Mouse (Mus musculus) limb, embryonic 11.5 days (tissue): Measurements from ENCODE around the gene Arl8b. TPM values are rescaled to one million over a fixed set of nuclear protein-coding genes. Genes with fewer than 3 reads are reported as not detected.

ENCODE experiments used
- ATAC-seq: fragments of 200-750 bp; cut with Nextera tagmentation; 2 replicates; pipeline ENCODE4 v1.8.0; 2017; ENCODE audit warnings: low read depth; ENCODE audit not compliant: insufficient number of reproducible peaks, low FRiP score, low TSS enrichment
- DNase-seq: peaks from one replicate; pipeline ENCODE4 v3.0.0-alpha.2; 2015; ENCODE audit warnings: low spot score
- H3K27ac ChIP-seq: fragments of 300-500 bp; sonication (generic); replicated peaks from 2 replicates; pipeline ENCODE4 v1.5.1; 2014; ENCODE audit warnings: low read depth, mild to moderate bottlenecking, low read length
- H3K27me3 ChIP-seq: fragments of 300-500 bp; sonication (generic); 2 replicates; pipeline ENCODE4 v1.6.1; 2014; ENCODE audit warnings: mild to moderate bottlenecking, low read length, mixed read lengths; ENCODE audit not compliant: control insufficient read depth, insufficient read depth
- H3K36me3 ChIP-seq: fragments of 300-500 bp; sonication (generic); 2 replicates; pipeline ENCODE4 v1.6.1; 2014; ENCODE audit warnings: mild to moderate bottlenecking, low read length, moderate library complexity, mixed read lengths; ENCODE audit not compliant: control insufficient read depth, insufficient read depth
- H3K4me1 ChIP-seq: fragments of 300-500 bp; sonication (generic); 2 replicates; pipeline ENCODE4 v1.6.1; 2014; ENCODE audit warnings: low read length, mixed read lengths; ENCODE audit not compliant: control insufficient read depth, insufficient read depth
- H3K4me2 ChIP-seq: fragments of 300-500 bp; sonication (generic); 2 replicates; pipeline ENCODE4 v1.6.1; 2014; ENCODE audit warnings: low read depth, mild to moderate bottlenecking, moderate library complexity; ENCODE audit not compliant: severe bottlenecking
- H3K4me3 ChIP-seq: fragments of 300-500 bp; sonication (generic); 2 replicates; pipeline ENCODE4 v1.5.1; 2014; ENCODE audit warnings: low read depth, low read length
- H3K9ac ChIP-seq: fragments of 300-500 bp; sonication (generic); 2 replicates; pipeline ENCODE4 v1.6.1; 2014; ENCODE audit warnings: mild to moderate bottlenecking, low read length
- H3K9me3 ChIP-seq: fragments of 300-500 bp; sonication (generic); 2 replicates; pipeline ENCODE4 v1.6.1; 2016; ENCODE audit warnings: low read length; ENCODE audit not compliant: control insufficient read depth
- WGBS: fragments of 180-500 bp; shearing (Covaris S2); extraction: QIAGEN DNeasy Blood & Tissue Kit; methylation state at CpG from one replicate; pipeline ENCODE4 v1.1.7; 2014; 5-methylcytosine and 5-hydroxymethylcytosine counted together
- polyA plus RNA-seq: library from polyadenylated mRNA; unstranded; fragments of >200 nt; fragmentation: Nextera tagmentation; extraction: Ambion mirVana; gene quantifications from 2 replicates; pipeline ENCODE4 v1.2.1, GENCODE M21; 2014

The Arl8b gene
- polyA plus RNA-seq, 1 experiment from 2014 or later: 73.1 TPM

- 88% methylated on average over 1 of the region's 1 CpGs for WGBS
Observed at GRCm38 (mm10) chr6:108754376-108754775, 28.5 kb upstream of the Arl8b start.

GRCm38 (mm10) chr6:108755936-108756335, 27.0 kb upstream of the Arl8b start:
- no peak for ATAC-seq
- no peaks in the 10 kb centered on the region for H3K36me3 ChIP-seq
- no peak for DNase-seq
- no peak overlapping the region for H3K9ac ChIP-seq
- H3K4me1 ChIP-seq: no peaks in the 10 kb centered on the region
- WGBS: 95% methylated on average over 7 of the region's 7 CpGs
- no peaks in the 10 kb centered on the region for H3K27me3 ChIP-seq
- no peaks in the 10 kb centered on the region for H3K9me3 ChIP-seq
- no peak overlapping the region for H3K4me2 ChIP-seq
- H3K4me3 ChIP-seq: no peak overlapping the region
- H3K27ac ChIP-seq: no peak overlapping the region

More at GRCm38 (mm10) chr6:108754376-108754775, 28.5 kb upstream of the Arl8b start:
- Histone ChIP-seq H3K27me3 (no peaks in the 10 kb centered on the region), H3K9ac (no peak overlapping the region), H3K4me1 (no peaks in the 10 kb centered on the region), H3K27ac (no peak overlapping the region), H3K4me3 (no peak overlapping the region), H3K9me3 (no peaks in the 10 kb centered on the region), H3K36me3 (no peaks in the 10 kb centered on the region), H3K4me2 (no peak overlapping the region)
- ATAC-seq: no peak
- DNase-seq: no peak

- Histone ChIP-seq H3K4me1 (no peaks in the 10 kb centered on the region), H3K9ac (no peak overlapping the region), H3K4me2 (no peak overlapping the region), H3K36me3 (no peaks in the 10 kb centered on the region), H3K4me3 (no peak overlapping the region), H3K27me3 (no peaks in the 10 kb centered on the region), H3K9me3 (no peaks in the 10 kb centered on the region), H3K27ac (no peak overlapping the region)
- 79% methylated on average over 10 of the region's 10 CpGs for WGBS
- ATAC-seq (no peak), DNase-seq (no peak)
Observed at GRCm38 (mm10) chr6:108758997-108759697, 23.8 kb upstream of the Arl8b start.

- no peaks in the 10 kb centered on the region for H3K27me3 ChIP-seq
- H3K9me3 ChIP-seq: no peaks in the 10 kb centered on the region
- ATAC-seq (no peak), DNase-seq (no peak)
- H3K4me1 ChIP-seq: no peaks in the 10 kb centered on the region
- no peak overlapping the region for H3K9ac ChIP-seq
- no peak overlapping the region for H3K4me2 ChIP-seq
- no peak overlapping the region for H3K27ac ChIP-seq
- no peaks in the 10 kb centered on the region for H3K36me3 ChIP-seq
- no peak overlapping the region for H3K4me3 ChIP-seq
- whole genome bisulfite sequencing: 73% methylated on average over 5 of the region's 5 CpGs
Observed at GRCm38 (mm10) chr6:108759698-108760039, 23.2 kb upstream of the Arl8b start.

- Histone ChIP-seq H3K4me1 (no peaks in the 10 kb centered on the region), H3K36me3 (no peaks in the 10 kb centered on the region), H3K9me3 (no peaks in the 10 kb centered on the region), H3K9ac (no peak overlapping the region), H3K4me2 (no peak overlapping the region), H3K27ac (no peak overlapping the region), H3K27me3 (no peaks in the 10 kb centered on the region), H3K4me3 (no peak overlapping the region)
- DNase-seq (no peak), ATAC-seq (no peak)
- WGBS: 71% methylated on average over 3 of the region's 3 CpGs
Observed at GRCm38 (mm10) chr6:108770880-108771279, 12.0 kb upstream of the Arl8b start.

- DNase-seq (peak; percentile 87), ATAC-seq (0 out of 2 replicates have a peak, but pooled peaks have one; percentile 57)
- no peaks in the 10 kb centered on the region for H3K9me3 ChIP-seq
- WGBS: 15% methylated on average over 9 of the region's 9 CpGs
- no peak overlapping the region for H3K4me3 ChIP-seq
- no peaks in the 10 kb centered on the region for H3K36me3 ChIP-seq
- no peaks in the 10 kb centered on the region for H3K4me1 ChIP-seq
- no peak overlapping the region for H3K9ac ChIP-seq
- H3K4me2 ChIP-seq: no peak overlapping the region
- no peak overlapping the region for H3K27ac ChIP-seq
- no peaks in the 10 kb centered on the region for H3K27me3 ChIP-seq
Observed at GRCm38 (mm10) chr6:108772913-108773312, 10.0 kb upstream of the Arl8b start.

- WGBS: 91% methylated on average over 6 of the region's 6 CpGs
- no peaks in the 10 kb centered on the region for H3K36me3 ChIP-seq
- DNase-seq (no peak), ATAC-seq (no peak)
- no peaks in the 10 kb centered on the region for H3K4me1 ChIP-seq
- H3K4me2 ChIP-seq: no peak overlapping the region
- H3K9me3 ChIP-seq: no peaks in the 10 kb centered on the region
- H3K27me3 ChIP-seq: no peaks in the 10 kb centered on the region
- H3K4me3 ChIP-seq: no peak overlapping the region
- H3K27ac ChIP-seq: no peak overlapping the region
- H3K9ac ChIP-seq: no peak overlapping the region
Observed at GRCm38 (mm10) chr6:108773480-108773879, 9.4 kb upstream of the Arl8b start.

- H3K9me3 ChIP-seq: no peaks in the 10 kb centered on the region
- DNase-seq: no peak
- no peaks in the 10 kb centered on the region for H3K4me1 ChIP-seq
- no peak overlapping the region for H3K27ac ChIP-seq
- H3K27me3 ChIP-seq: no peaks in the 10 kb centered on the region
- H3K9ac ChIP-seq: no peak overlapping the region
- no peak overlapping the region for H3K4me2 ChIP-seq
- no peaks in the 10 kb centered on the region for H3K36me3 ChIP-seq
- ATAC-seq: no peak
- H3K4me3 ChIP-seq: no peak overlapping the region
Observed at GRCm38 (mm10) chr6:108776274-108776673, 6.6 kb upstream of the Arl8b start.
